Mouse (Mus musculus) urinary bladder, postnatal 0 days (tissue): ENCODE results near the gene Olfr679. TPM values are rescaled to one million over a fixed set of nuclear protein-coding genes. Genes with fewer than 3 reads are reported as not detected.

Experiments
- polyA plus RNA-seq: library from polyadenylated mRNA; unstranded; fragments of >200 nt; fragmentation: Nextera tagmentation; extraction: Ambion mirVana; gene quantifications from 2 replicates; pipeline ENCODE4 v1.2.1, GENCODE M21; 2015

Gene Olfr679
- polyA plus RNA-seq = not detected in 2 replicates

DNA sequence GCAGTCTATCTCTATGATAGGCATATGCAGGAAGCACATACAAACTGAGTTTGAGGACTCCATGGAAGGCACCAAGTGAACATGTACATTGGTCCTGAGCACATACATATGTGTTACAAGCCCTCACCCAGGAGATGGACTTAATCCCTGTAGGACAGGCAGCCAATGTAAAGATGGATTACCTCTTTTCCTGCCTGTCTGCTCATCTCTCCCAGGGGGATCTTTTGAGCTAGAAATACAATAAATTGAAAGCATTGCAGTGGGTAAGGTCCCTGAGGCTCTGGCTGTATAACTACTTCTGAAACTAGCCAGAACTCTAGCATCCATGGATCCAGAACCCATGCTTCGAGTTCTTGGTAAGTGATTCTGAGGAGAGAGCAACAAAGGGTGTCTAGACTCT lies at the start of gene Olfr679:
Olfr679 (plus strand) TSS at position 301 of the 400 bp plus-strand sequence.

DNA sequence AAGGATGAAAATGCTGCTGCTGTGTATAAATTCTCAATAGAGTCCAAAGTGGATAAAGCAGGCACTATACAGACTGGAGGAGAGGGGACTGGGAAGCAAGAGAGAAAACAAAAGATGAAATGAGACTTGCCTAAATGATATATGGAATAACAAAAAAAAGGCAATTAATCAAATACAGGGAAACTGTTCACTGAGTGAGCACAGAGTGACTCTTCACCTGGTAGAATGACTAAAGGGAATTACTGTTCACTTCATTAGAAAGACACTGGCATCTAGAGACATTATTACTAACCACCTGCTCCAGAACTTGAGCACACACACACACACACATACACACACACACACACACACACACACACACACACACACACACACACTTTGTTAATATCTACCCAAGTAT lies 48.6 kb upstream of the Olfr679 start, which contains the start of gene Olfr676:
Olfr676 (plus strand) TSS at position 301 of the 400 bp plus-strand sequence.

DNA sequence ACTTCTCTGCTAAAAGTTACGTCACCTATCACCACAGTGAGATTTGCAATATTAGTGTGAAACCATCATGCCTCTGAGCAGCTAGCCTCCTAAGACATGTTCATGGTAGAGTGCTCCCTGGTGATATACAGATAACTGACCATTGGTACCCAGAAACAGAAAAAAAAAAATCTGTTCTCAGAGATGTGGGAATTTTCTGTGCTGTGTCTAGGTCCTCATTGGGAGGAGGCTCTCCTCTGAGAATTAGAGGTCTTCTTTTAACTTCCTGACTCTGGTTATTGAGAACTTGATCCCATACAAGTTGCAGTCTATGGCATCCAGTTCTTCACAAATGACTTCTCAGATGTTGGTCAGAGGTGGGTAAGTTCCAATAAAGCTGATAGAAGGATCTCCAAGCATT lies 16.8 kb upstream of the Olfr679 start, which contains the start of gene Olfr678:
Olfr678 (plus strand) TSS at position 301 of the 400 bp plus-strand sequence.

DNA sequence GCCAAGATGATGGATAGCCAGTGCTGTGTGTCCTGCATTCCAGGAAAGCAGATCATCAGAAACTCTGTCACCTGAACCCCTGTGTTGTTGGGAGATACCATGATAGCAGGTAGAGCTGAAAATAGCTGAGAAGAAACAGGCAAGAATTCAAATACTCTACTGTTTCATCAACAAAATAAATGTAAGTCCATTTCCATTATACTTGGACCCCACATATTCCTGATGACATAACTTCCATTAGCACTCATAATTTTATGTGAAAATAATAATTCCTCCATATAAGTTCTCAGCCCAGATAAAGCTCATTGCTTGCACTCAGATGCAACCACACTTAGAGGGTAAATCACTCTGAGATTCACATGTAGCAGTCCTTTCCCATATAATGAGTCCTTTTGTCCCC lies 11.7 kb downstream of the Olfr679 start, which contains the start of gene Olfr680-ps1:
Olfr680-ps1 (minus strand) TSS at position 101 of the 400 bp plus-strand sequence.

DNA sequence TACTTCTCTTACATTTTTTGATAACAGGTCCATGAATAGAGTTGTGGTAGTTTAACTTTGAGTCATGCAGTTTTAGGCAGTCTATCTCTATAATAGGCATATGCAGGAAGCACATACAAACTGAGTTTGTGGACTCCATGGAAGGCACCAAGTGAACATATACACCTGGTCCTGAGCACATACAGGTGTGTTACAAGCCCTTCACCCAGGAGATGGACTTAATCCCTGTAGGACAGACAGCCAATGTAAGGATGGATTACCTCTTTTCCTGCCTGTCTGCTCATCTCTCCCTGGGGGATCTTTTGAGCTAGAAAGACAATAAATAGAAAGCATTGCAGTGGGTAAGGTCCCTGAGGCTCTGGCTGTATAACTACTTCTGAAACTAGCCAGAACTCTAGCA lies 35.5 kb downstream of the Olfr679 start, which contains the start of gene Olfr681:
Olfr681 (plus strand) TSS at position 301 of the 400 bp plus-strand sequence.

Other genes starting within 250 kb of the Olfr679 start
- not detected in 2 replicates for gene Usp17lb, start 238.6 kb upstream of the Olfr679 start, polyA plus RNA-seq
- gene Usp17la, start 224.2 kb upstream of the Olfr679 start, polyA plus RNA-seq = not detected in 2 replicates
- not detected in 2 replicates for gene Olfr665, start 203.2 kb upstream of the Olfr679 start, polyA plus RNA-seq
- gene Olfr666, start 185.3 kb upstream of the Olfr679 start, polyA plus RNA-seq = not detected in 2 replicates
- gene Olfr667, start 159.7 kb upstream of the Olfr679 start, polyA plus RNA-seq = not detected in 2 replicates
- not detected in 2 replicates for gene Olfr668, start 153.1 kb upstream of the Olfr679 start, polyA plus RNA-seq
- gene Olfr669, start 147.0 kb upstream of the Olfr679 start, polyA plus RNA-seq = not detected in 2 replicates
- not detected in 2 replicates for gene Olfr670, start 118.6 kb upstream of the Olfr679 start, polyA plus RNA-seq
- gene Olfr671, start 102.1 kb upstream of the Olfr679 start, polyA plus RNA-seq = not detected in 2 replicates
- gene Olfr672, start 79.2 kb upstream of the Olfr679 start, polyA plus RNA-seq = not detected in 2 replicates
- not detected in 2 replicates for gene Olfr675, start 52.7 kb upstream of the Olfr679 start, polyA plus RNA-seq
- not detected in 2 replicates for gene Olfr676, start 48.5 kb upstream of the Olfr679 start, polyA plus RNA-seq
- gene Olfr677, start 29.8 kb upstream of the Olfr679 start, polyA plus RNA-seq = not detected in 2 replicates
- not detected in 2 replicates for gene Olfr678, start 16.7 kb upstream of the Olfr679 start, polyA plus RNA-seq
- not detected in 2 replicates for gene Olfr680-ps1, start 11.6 kb downstream of the Olfr679 start, polyA plus RNA-seq
- gene Olfr681, start 35.6 kb downstream of the Olfr679 start, polyA plus RNA-seq = not detected in 2 replicates
- gene Olfr683, start 65.8 kb downstream of the Olfr679 start, polyA plus RNA-seq = not detected in 2 replicates
- gene Olfr684, start 82.4 kb downstream of the Olfr679 start, polyA plus RNA-seq = not detected in 2 replicates
- not detected in 2 replicates for gene Olfr685, start 104.8 kb downstream of the Olfr679 start, polyA plus RNA-seq
- gene Olfr686, start 126.3 kb downstream of the Olfr679 start, polyA plus RNA-seq = not detected in 2 replicates
- gene Olfr688, start 206.9 kb downstream of the Olfr679 start, polyA plus RNA-seq = not detected in 2 replicates
- not detected in 2 replicates for gene Olfr689, start 230.0 kb downstream of the Olfr679 start, polyA plus RNA-seq